Mouse (Mus musculus) ES-E14 (cell line): ENCODE results near the gene Acoxl. TPM values are rescaled to one million over a fixed set of nuclear protein-coding genes. Genes with fewer than 3 reads are reported as not detected.

Experiments used
- DNase-seq: peaks from one replicate; pipeline ENCODE4 v3.0.0-alpha.2; 2013; ENCODE audit warnings: low read depth, low spot score
- H3K27ac ChIP-seq: 2 replicates; pipeline ENCODE4 v1.5.1; 2012; ENCODE audit warnings: low read depth, mild to moderate bottlenecking, low read length, moderate library complexity, mixed read lengths; ENCODE audit not compliant: poor library complexity, insufficient read depth, severe bottlenecking
- H3K36me3 ChIP-seq: 2 replicates; pipeline ENCODE4 v1.6.1; 2012; ENCODE audit warnings: mild to moderate bottlenecking, low read length, moderate library complexity, mixed read lengths; ENCODE audit not compliant: control insufficient read depth, poor library complexity, insufficient read depth, severe bottlenecking
- H3K4me1 ChIP-seq, 2 experiments: fragments of 150-350 bp in 1 of 2; sonication (generic) in 1 of 2; 2 replicates each; pipeline ENCODE4 v1.6.1; 2012; ENCODE audit warnings: low read length in 2 of 2, mild to moderate bottlenecking in 1 of 2, mixed read lengths in 1 of 2; ENCODE audit not compliant: control insufficient read depth in 2 of 2, insufficient read depth in 2 of 2, poor library complexity in 1 of 2
- H3K4me3 ChIP-seq, 2 experiments: fragments of 150-350 bp in 1 of 2; sonication (generic) in 1 of 2; 2 replicates each; pipeline ENCODE4 v1.5.1; 2012; ENCODE audit warnings: low read length in 2 of 2, low read depth in 1 of 2, mild to moderate bottlenecking in 1 of 2, mixed read lengths in 1 of 2; ENCODE audit not compliant: insufficient read depth in 1 of 2, poor library complexity in 1 of 2, severe bottlenecking in 1 of 2
- H3K9ac ChIP-seq: 2 replicates; pipeline ENCODE4 v1.6.1; 2012; ENCODE audit warnings: low read depth, mild to moderate bottlenecking, low read length, mixed read lengths; ENCODE audit not compliant: poor library complexity, insufficient read depth, severe bottlenecking
- H3K9me3 ChIP-seq: fragments of 150-350 bp; sonication (generic); 2 replicates; pipeline ENCODE4 v1.6.1; 2012; ENCODE audit warnings: low read depth, mild to moderate bottlenecking, low read length; ENCODE audit not compliant: control insufficient read depth, insufficient read depth
- CHD2 ChIP-seq: IDR thresholded peaks from 2 replicates; pipeline ENCODE4 v1.6.1; 2014; ENCODE audit warnings: mild to moderate bottlenecking, low read depth, low read length, inconsistent platforms
- HCFC1 ChIP-seq: IDR thresholded peaks from 2 replicates; pipeline ENCODE4 v1.6.1; 2012; ENCODE audit warnings: low read length, inconsistent platforms, borderline replicate concordance; ENCODE audit not compliant: insufficient read depth
- MAFK ChIP-seq: IDR thresholded peaks from 2 replicates; pipeline ENCODE4 v1.6.1; 2014; ENCODE audit warnings: mild to moderate bottlenecking, low read depth, low read length, inconsistent platforms; ENCODE audit not compliant: insufficient read depth
- ZC3H11A ChIP-seq: IDR thresholded peaks from 2 replicates; pipeline ENCODE4 v1.6.1; 2012; ENCODE audit warnings: low read depth, mild to moderate bottlenecking, inconsistent platforms, low read length, borderline replicate concordance
- ZNF384 ChIP-seq: IDR thresholded peaks from 2 replicates; pipeline ENCODE4 v1.6.1; 2012; ENCODE audit warnings: low read depth, low read length, inconsistent platforms
- in situ Hi-C, 2 experiments: fragments of 600-800 bp; cut with MboI; formaldehyde crosslinking; loops; one replicate each; pipeline ENCODE4 v1.15.1; 2025; ENCODE audit warnings: low sequenced_read_pairs in 2 of 2, inconsistent platforms in 1 of 2; ENCODE audit not compliant: unreplicated experiment in 2 of 2
- total RNA-seq: library from RNA; depleted of rRNA; stranded (reverse); fragments of 300-350 nt; gene quantifications from 2 replicates; pipeline ENCODE4 v1.2.3, GENCODE M21; 2012

Gene Acoxl
- total RNA-seq, 1 experiment, result 0.98 TPM

GRCm38 (mm10) chr2:128102086-128102485 lies 263.4 kb downstream of the Acoxl start:
- Histone ChIP-seq H3K36me3 (no peaks in the 10 kb centered on the region), H3K9me3 (no peaks in the 10 kb centered on the region), H3K27ac (no peak overlapping the region), H3K9ac (no peak overlapping the region), H3K4me1 (peaks cover 0 to 4% of the 10 kb centered on the region in 2 experiments; a peak in 1 of 4 replicates), H3K4me3 (no peak overlapping the region)
- in situ Hi-C loops, result no loop called here
- DNase-seq, result peak; percentile 9
- TF ChIP-seq MAFK, result no peak
- TF ChIP-seq HCFC1, result no peak
- no peak for TF ChIP-seq CHD2
- no peak for TF ChIP-seq ZNF384
- no peak for TF ChIP-seq ZC3H11A

- Histone ChIP-seq H3K27ac (no peak overlapping the region), H3K9ac (no peak overlapping the region), H3K4me1 (peaks cover 0 to 4% of the 10 kb centered on the region in 2 experiments; a peak in 1 of 4 replicates), H3K36me3 (no peaks in the 10 kb centered on the region), H3K4me3 (no peak overlapping the region), H3K9me3 (no peaks in the 10 kb centered on the region)
- no peak for DNase-seq
- TF ChIP-seq MAFK, result no peak
- TF ChIP-seq CHD2, result no peak
- TF ChIP-seq ZC3H11A, result no peak
- TF ChIP-seq ZNF384, result no peak
- in situ Hi-C loops, result no loop called here
Measured at GRCm38 (mm10) chr2:128104815-128105214, 266.1 kb downstream of the Acoxl start.

- Histone ChIP-seq H3K27ac (no peak overlapping the region), H3K9me3 (no peaks in the 10 kb centered on the region), H3K36me3 (no peaks in the 10 kb centered on the region), H3K4me3 (no peak overlapping the region), H3K9ac (no peak overlapping the region), H3K4me1 (peaks cover 0 to 3% of the 10 kb centered on the region in 2 experiments; a peak in 1 of 4 replicates)
- TF ChIP-seq HCFC1 (no peak), MAFK (no peak), CHD2 (no peak), ZC3H11A (no peak), ZNF384 (no peak)
- no peak for DNase-seq
- in situ Hi-C loops, result no loop called here
Measured at GRCm38 (mm10) chr2:128105651-128106050, 267.0 kb downstream of the Acoxl start.

DNA sequence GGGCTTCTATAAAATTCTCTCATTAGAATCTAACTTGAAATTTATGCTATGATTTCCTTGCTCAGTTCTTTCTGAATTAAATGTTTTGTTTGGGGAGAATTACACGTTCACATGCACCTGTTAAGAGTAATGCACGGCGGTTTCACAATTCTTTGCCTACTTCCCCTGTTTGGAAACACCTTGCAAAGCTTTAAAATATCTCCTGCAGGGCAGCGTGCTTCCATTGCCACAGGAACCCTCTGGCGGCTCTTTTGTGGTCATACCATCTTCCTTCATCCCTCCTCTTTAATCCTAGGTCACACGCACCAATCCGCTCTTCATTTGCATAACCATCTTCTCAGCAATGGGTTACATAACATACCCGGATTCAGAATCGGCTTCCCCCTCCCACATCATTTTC lies 272.9 kb downstream of the Acoxl start:
- Histone ChIP-seq H3K36me3 (no peaks in the 10 kb centered on the region), H3K27ac (no peak overlapping the region), H3K4me3 (no peak overlapping the region), H3K9me3 (no peaks in the 10 kb centered on the region), H3K4me1 (peaks cover 0 to 3% of the 10 kb centered on the region in 2 experiments; a peak in 1 of 4 replicates), H3K9ac (no peak overlapping the region)
- DNase-seq, result no peak
- TF ChIP-seq HCFC1 (no peak), CHD2 (no peak), MAFK (no peak), ZC3H11A (no peak), ZNF384 (no peak)
- in situ Hi-C loops, result no loop called here

DNA sequence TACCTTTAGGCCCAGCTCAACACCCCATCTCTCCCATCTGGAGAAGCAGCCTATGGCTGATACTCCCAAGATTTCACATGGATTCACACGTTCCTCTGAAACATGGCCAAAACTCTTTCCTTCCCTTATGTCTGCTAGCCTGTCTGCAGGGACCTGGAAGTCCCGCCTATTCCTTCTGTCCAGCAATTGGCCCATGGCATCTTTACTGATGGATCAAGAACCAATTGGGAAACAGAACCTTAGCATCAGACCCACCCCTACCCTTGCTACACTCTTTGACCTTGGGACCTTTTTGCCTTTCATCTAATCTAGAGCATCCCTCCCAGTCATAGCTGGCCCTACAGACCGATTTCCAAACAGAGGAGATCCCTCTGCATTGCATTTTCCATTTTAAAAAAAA lies 275.9 kb downstream of the Acoxl start:
- Histone ChIP-seq H3K4me1 (peaks cover 0 to 3% of the 10 kb centered on the region in 2 experiments; a peak in 1 of 4 replicates), H3K9ac (no peak overlapping the region), H3K36me3 (no peaks in the 10 kb centered on the region), H3K9me3 (no peaks in the 10 kb centered on the region), H3K4me3 (no peak overlapping the region), H3K27ac (no peak overlapping the region)
- no peak for TF ChIP-seq MAFK
- no peak for TF ChIP-seq ZNF384
- TF ChIP-seq HCFC1, result no peak
- no peak for TF ChIP-seq CHD2
- no peak for DNase-seq
- in situ Hi-C loops, result no loop called here
